Mouse (Mus musculus): ENCODE results near the gene Arnt2. TPM values are rescaled to one million over a fixed set of nuclear protein-coding genes. Genes with fewer than 3 reads are reported as not detected.

Arnt2 gene
- total RNA-seq, 2 experiments from 2014 or later, result 1.1 to 2.0 TPM

DNA sequence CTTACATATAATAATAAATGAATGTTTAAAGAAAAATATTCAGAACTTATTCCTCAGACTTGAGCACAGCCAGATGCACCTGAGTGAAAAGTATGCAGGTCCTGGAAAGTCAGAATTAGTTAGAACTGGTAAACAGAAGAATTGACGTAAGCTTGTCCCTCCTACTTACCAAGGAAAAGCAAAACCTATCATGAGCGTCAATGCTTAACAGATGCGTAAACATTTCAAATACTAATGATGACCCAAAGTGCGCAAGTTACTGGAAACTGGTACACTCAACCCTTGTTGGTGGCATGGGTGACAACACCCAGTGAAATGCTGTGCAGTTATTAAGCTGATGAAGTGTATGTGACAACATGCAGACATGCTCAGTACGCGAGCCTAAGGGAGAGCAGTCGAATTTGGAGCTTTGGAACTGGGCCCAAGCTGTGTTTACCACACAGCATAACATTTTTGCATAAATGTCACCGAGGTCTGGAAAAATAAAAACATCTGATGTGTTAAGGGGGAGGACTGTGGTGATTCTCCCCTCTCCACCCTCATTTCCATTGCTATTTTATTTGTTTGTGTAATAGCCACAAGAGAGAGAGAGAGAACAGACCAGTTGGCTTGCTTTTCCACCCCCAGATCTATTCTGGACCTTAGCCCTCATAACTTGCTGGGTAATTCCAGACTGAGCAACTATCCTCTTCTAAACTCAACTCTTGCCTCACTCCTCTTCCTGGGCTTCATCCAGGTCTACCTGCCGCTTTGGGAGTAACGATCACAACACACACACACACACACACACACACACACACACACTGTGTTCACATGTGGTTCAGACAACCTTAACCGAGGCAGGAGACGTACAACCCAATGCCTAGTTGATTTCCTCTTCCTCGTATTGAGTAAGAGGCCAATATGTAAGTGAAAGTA lies 208.6 kb downstream of the Arnt2 start:
- no peak for DNase-seq
- intact Hi-C loops (cut with DNase I; ENCODE audit: low total_unique reads), result no loop called here

DNA sequence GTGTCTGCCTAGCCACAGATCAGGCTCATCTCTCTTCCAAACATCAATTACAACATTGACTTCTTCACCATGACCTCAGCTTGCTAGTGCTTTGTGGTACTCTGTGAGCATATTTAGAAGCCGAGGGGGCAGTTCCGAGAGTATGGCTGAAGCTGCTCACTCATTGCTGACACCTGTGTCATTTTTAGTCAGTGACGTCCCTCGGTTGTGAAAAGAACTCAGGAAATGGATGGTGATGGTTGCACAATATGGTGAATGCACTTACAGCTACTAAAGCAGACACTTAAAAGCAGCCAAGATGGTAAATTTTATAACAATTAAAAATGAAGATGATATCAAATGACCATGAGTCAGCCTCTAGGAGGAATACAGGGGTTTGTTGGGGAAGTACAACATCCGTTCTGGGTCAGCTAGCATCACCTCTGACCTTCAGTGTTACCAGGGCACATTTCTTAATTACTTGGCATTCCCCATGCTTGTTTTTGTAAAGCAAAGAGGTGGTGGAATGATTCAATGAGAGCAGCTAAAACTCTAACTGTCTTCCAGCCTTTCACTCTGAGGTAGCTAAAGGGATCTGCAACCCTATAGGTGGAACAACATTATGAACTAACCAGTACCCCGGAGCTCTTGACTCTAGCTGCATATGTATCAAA lies 212.6 kb downstream of the Arnt2 start:
- intact Hi-C loops (cut with DNase I; ENCODE audit: low total_unique reads), result no loop called here
- no peak for DNase-seq

Other genes with a start within 250 kb of the Arnt2 start
- gene Gm2115, start 118.8 kb upstream of the Arnt2 start, total RNA-seq (2021), result under 1 TPM; 0.31 to 0.45 TPM
- 1 to 10 TPM; 1.7 to 2.7 TPM for gene Fah, start 196.5 kb upstream of the Arnt2 start, total RNA-seq (2021)

Data from gastrocnemius, postnatal 14 days (tissue).